Mouse (Mus musculus): ENCODE data around the gene Il2rb. TPM values are rescaled to one million over a fixed set of nuclear protein-coding genes. Genes with fewer than 3 reads are reported as not detected.
A peak's percentile ranks its signal among the peaks of the same experiment; 100 is the strongest.

Il2rb gene
- polyA plus RNA-seq, 1 experiment from 2014 or later = not detected

DNA sequence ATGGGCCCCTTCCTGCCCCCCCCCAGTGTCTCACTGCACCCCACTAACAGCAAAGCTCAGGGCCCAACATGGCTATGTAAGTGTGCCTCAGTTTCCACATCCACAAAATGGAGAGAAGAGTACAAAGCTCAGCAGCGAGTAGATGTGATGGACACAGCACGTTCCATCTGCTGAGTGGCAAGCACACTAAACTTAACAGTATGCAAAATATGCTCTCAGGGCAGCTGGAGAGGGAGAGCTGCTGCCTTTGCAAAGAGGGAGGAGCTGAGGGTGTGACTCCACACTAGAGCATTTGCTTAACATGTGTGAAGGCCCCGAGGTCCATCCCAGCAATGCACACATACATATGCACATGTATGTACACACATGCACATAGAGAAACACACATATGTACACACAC is 42.1 kb downstream of the Il2rb start:
- no peak overlapping the region for H3K9ac ChIP-seq (replicated peaks)
- peaks cover 16% of the 10 kb centered on the region for H3K4me1 ChIP-seq (replicated peaks)
- ATAC-seq = no peak
- no peaks in the 10 kb centered on the region for H3K36me3 ChIP-seq
- H3K27ac ChIP-seq = no peak overlapping the region
- H3K4me3 ChIP-seq (replicated peaks) = no peak overlapping the region
- no peaks in the 10 kb centered on the region for H3K9me3 ChIP-seq
- 88% methylated on average over 3 of the region's 3 CpGs for WGBS
- H3K4me2 ChIP-seq (replicated peaks) = no peak overlapping the region
- no peaks in the 10 kb centered on the region for H3K27me3 ChIP-seq

DNA sequence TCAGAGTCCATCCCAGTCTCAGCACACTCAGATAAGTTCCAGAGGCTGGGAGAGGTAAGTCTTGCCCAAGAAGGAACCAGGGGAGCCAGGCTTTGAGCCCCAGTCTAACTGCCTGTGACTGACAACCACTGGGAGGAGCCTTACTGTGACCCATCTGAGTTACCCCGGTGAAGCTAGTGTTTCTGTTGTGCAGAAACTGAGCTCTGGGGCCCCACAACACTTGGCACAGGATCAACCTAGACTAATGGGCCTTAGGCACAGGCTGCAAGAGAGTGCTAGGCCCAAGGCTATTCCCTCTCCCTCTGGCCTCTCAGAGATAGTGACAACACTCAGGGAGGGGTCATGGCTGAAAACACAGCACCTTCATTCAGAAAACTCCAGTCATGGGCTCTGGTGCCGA is 43.9 kb downstream of the Il2rb start:
- Histone ChIP-seq H3K9ac (replicated peaks) (no peak overlapping the region), H3K9me3 (no peaks in the 10 kb centered on the region), H3K27me3 (no peaks in the 10 kb centered on the region), H3K4me1 (replicated peaks) (peaks cover 18% of the 10 kb centered on the region), H3K36me3 (no peaks in the 10 kb centered on the region), H3K4me3 (replicated peaks) (no peak overlapping the region), H3K27ac (no peak overlapping the region), H3K4me2 (replicated peaks) (no peak overlapping the region)
- no peak for ATAC-seq
- 86% methylated on average over 2 of the region's 2 CpGs for WGBS

DNA sequence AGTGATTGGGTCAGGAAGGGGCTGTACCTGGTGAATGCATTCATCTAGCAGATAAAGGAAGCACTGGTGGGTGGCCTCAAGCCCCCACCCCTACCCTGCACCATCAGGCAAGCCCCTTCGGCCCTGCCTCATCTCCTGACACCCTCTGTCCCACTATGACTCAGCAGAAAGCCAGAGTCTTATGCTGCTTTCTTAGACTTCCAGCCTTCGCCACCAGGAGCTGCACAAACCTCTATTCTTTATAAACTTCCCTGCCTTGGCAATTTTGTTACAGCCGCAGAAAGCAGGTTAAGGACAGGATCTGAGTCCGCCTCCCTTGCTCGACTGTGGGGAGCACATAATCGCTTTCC is 44.7 kb downstream of the Il2rb start:
- Histone ChIP-seq H3K4me2 (replicated peaks) (no peak overlapping the region), H3K36me3 (no peaks in the 10 kb centered on the region)
- no peak for ATAC-seq

DNA sequence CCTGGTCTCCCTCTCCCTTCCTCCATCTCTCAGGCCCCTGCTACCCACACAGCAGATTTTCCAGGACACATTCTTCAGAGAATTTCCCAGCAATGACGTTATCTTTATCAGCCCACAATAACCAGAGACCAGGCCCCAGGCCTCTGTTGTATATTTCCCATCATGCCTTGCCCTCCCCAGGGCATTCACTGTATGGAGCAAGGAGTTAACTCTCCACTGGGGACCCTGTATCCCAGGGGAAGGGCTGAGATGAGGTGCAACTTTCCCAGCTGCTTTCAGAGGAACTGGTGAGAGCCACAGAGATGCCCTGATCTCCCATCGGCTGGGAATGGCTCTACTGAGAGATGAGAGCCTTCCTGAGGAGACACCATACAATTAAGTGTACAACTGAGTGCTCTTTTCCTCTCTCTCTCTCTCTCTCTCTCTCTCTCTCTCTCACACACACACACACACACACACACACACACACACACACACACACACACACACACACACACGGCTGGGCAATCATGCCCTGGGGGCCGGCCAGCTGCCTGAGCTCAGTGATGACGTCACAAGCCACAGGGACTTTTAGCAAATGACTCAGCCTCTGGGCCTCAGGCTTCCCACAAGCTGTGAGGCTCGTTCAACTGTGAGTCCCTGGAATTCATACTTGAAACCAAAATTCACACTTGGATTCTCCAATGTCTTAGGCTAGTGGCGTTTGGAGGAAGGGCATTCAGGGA is 45.2 kb downstream of the Il2rb start:
- H3K4me3 ChIP-seq (replicated peaks) = no peak overlapping the region
- H3K9ac ChIP-seq (replicated peaks) = 0 out of 2 replicates have a peak overlapping the region, but pooled peaks have one; percentile 12
- no peak for ATAC-seq
- no peaks in the 10 kb centered on the region for H3K9me3 ChIP-seq
- WGBS = 31% methylated on average over 7 of the region's 7 CpGs
- no peaks in the 10 kb centered on the region for H3K36me3 ChIP-seq
- peaks cover 18% of the 10 kb centered on the region for H3K4me1 ChIP-seq (replicated peaks)
- H3K27ac ChIP-seq = 0 out of 2 replicates have a peak overlapping the region, but pooled peaks have one; percentile 27
- no peak overlapping the region for H3K4me2 ChIP-seq (replicated peaks)
- no peaks in the 10 kb centered on the region for H3K27me3 ChIP-seq

More for the DNA sequence above, 44.7 kb downstream of the Il2rb start:
- no peak overlapping the region for H3K4me3 ChIP-seq (replicated peaks)
- no peaks in the 10 kb centered on the region for H3K9me3 ChIP-seq
- no peak overlapping the region for H3K27ac ChIP-seq
- 88% methylated on average over 6 of the region's 6 CpGs for WGBS
- no peaks in the 10 kb centered on the region for H3K27me3 ChIP-seq
- peaks cover 18% of the 10 kb centered on the region for H3K4me1 ChIP-seq (replicated peaks)
- no peak overlapping the region for H3K9ac ChIP-seq (replicated peaks)

DNA sequence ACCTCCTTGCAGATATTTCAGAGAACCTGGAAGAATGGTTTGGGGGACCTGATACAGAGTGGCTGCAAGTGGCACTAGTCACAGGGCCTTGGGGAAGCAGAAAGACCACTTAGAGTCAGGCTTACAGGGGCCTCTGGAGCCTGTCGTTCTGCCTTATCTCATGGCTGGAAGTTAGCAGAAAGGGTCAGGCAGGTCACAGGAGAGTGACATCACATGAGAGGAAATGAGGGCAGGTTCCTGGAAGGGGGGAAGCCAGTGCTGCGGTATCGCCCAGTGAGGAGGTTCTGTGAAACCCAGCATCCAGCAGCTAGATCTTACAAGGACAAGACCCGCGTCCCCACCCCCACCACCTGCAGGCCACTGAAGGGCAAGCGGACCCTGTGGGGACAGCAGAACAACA is 45.9 kb downstream of the Il2rb start:
- Histone ChIP-seq H3K4me1 (replicated peaks) (peaks cover 18% of the 10 kb centered on the region), H3K27me3 (no peaks in the 10 kb centered on the region), H3K4me3 (replicated peaks) (no peak overlapping the region), H3K36me3 (no peaks in the 10 kb centered on the region), H3K9me3 (no peaks in the 10 kb centered on the region), H3K9ac (replicated peaks) (0 out of 2 replicates have a peak overlapping the region, but pooled peaks have one; percentile 12), H3K27ac (no peak overlapping the region), H3K4me2 (replicated peaks) (no peak overlapping the region)
- no peak for ATAC-seq
- 75% methylated on average over 6 of the region's 6 CpGs for WGBS

DNA sequence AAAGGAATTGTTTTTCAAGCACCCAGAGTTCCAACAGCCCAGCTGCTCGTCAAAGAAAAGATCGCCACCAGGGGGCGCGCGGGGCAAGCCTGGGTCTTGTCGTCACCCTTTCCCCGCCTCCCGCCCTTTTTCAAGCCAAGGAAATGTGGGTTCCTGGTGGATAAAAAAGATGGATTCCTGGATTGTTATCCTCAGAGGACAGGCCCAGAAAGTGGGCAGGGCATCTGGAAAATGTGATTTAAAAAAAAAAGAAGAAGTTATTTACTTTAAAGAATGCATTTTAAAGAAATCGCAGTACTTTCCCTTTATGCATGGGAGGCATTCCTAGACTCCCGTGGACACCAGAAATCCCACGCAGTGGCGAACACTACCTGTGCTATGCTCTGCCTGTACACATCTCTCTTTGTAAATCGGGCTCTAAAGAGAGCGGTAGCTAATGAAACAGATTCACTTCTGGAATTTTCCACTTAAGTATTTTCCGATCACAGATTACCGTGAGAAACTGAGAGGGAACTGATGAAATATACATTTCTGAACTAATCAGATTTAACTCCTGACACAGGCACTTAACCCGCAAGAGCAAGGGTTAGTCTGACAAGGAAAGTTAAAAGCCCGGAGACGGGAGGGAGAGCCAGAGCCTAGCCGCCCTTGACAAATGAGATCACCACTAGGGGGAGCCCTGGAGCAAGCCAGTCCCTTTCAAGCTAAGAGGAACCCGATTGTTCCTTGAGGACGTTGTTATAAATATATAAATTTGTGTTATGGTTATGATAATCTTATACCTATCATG is 47.1 kb downstream of the Il2rb start:
- WGBS = 1% methylated on average over 22 of the region's 22 CpGs
- Histone ChIP-seq H3K9ac (replicated peaks) (0 out of 2 replicates have a peak overlapping the region, but pooled peaks have one; percentile 6), H3K9me3 (no peaks in the 10 kb centered on the region), H3K4me3 (replicated peaks) (peak overlapping the region; percentile 18), H3K27me3 (no peaks in the 10 kb centered on the region), H3K4me1 (replicated peaks) (peaks cover 24% of the 10 kb centered on the region), H3K36me3 (no peaks in the 10 kb centered on the region), H3K27ac (0 out of 2 replicates have a peak overlapping the region, but pooled peaks have one; percentile 20), H3K4me2 (replicated peaks) (peak overlapping the region; percentile 50)
- ATAC-seq = peak; percentile 34; the same call in 1 of the 2 replicates

DNA sequence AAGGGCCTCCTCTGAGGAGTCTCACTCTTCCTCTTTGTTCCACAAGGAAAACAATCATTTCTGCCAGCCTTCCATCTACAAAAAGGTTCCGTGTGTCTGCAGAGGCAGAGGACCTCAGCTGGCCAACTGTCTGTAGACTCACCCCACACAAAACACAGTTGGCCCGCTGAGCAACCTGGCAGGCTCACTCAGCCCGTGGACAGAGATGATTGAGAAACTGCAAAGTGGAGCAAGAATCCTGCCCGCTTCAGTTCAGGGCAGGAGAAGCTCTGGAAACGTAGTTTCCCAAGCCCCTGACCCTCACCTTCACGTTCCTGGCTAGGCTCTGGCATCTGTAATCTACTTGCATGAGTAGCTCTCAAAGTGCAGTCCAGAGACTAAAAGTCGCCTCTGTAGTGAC is 48.0 kb downstream of the Il2rb start:
- no peaks in the 10 kb centered on the region for H3K9me3 ChIP-seq

DNA sequence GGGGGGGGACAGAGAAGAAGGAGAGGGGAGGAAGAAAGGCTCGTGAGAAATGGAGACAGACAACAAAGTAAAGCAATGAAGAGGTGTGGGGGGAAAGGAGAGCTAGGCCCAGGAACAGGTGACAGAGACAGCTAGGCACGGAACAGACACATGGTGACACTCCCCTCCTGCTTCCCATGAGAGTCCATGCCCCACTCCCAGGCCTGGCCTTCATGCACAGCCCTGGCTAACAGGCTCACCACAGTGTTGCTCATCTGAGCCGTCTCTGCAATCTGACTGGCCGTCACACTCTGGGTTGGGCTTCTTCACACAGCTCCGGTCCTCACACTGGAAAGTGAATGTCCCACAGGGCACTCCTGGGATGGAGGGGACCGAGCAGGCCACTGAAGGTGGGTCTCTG is 51.2 kb downstream of the Il2rb start:
- Histone ChIP-seq H3K27ac (no peak overlapping the region), H3K27me3 (no peaks in the 10 kb centered on the region), H3K36me3 (no peaks in the 10 kb centered on the region), H3K9me3 (no peaks in the 10 kb centered on the region), H3K4me1 (replicated peaks) (peaks cover 22% of the 10 kb centered on the region), H3K4me2 (replicated peaks) (no peak overlapping the region), H3K4me3 (replicated peaks) (no peak overlapping the region), H3K9ac (replicated peaks) (no peak overlapping the region; the same call in 1 of the 2 replicates)
- 55% methylated on average over 6 of the region's 6 CpGs for WGBS
- ATAC-seq = no peak

More for the DNA sequence above, 48.0 kb downstream of the Il2rb start:
- no peak overlapping the region for H3K27ac ChIP-seq
- H3K4me1 ChIP-seq (replicated peaks) = peaks cover 24% of the 10 kb centered on the region
- WGBS = 31% methylated on average over 7 of the region's 7 CpGs
- ATAC-seq = no peak
- H3K36me3 ChIP-seq = no peaks in the 10 kb centered on the region
- no peak overlapping the region for H3K4me3 ChIP-seq (replicated peaks)
- H3K4me2 ChIP-seq (replicated peaks) = no peak overlapping the region
- no peaks in the 10 kb centered on the region for H3K27me3 ChIP-seq
- H3K9ac ChIP-seq (replicated peaks) = 0 out of 2 replicates have a peak overlapping the region, but pooled peaks have one; percentile 40

DNA sequence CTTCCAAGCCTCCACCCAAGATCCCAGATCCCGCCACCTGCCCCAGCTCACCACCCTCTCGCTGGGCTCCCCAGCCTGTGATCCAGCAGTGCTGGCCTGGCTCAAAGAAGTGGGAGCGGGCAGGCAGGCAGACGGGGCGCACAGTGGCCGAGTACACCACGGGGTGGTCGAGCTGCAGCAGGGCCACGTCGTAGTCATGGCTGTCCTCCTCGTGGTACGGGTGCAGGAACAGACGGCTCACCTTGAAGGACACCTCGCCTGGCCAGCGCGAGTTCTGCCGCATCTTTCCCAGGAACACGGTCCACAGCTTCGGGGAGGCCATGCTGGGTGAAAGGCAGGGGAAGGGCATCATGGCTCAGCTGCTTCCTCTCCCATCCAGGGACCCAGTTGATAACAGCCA is 52.8 kb downstream of the Il2rb start:
- no peak overlapping the region for H3K4me2 ChIP-seq (replicated peaks)
- peaks cover 27% of the 10 kb centered on the region for H3K4me1 ChIP-seq (replicated peaks)
- H3K9me3 ChIP-seq = no peaks in the 10 kb centered on the region
- no peak overlapping the region for H3K27ac ChIP-seq
- WGBS = 91% methylated on average over 19 of the region's 19 CpGs
- H3K4me3 ChIP-seq (replicated peaks) = no peak overlapping the region
- H3K9ac ChIP-seq (replicated peaks) = no peak overlapping the region
- H3K36me3 ChIP-seq = no peaks in the 10 kb centered on the region
- H3K27me3 ChIP-seq = 0 out of 2 replicates have a peak, but pooled peaks cover 2% of the 10 kb centered on the region
- no peak for ATAC-seq

DNA sequence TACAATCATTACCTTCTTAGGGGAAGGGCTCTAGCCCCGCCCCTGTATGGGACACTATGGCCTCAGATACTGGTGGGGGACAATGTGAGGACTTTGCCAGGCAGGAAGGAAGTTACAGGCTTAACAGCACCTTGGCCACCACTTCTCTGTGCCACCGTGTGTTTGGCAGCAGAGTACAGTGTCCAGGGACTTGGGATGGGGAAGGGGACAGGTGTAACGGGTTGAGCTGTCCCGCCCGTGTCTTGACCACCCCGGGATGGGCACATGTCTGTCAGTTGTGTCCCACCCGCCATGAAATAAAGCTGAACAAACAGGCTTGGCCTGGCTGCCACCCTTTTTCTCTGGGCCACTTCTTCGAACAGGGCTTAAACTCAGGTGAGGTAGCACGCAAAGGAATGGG is 56.1 kb downstream of the Il2rb start:
- Histone ChIP-seq H3K4me3 (replicated peaks) (no peak overlapping the region), H3K9ac (replicated peaks) (no peak overlapping the region), H3K36me3 (peaks cover 17% of the 10 kb centered on the region), H3K27ac (no peak overlapping the region), H3K4me2 (replicated peaks) (no peak overlapping the region), H3K4me1 (replicated peaks) (peaks cover 59% of the 10 kb centered on the region), H3K9me3 (no peaks in the 10 kb centered on the region), H3K27me3 (0 out of 2 replicates have a peak, but pooled peaks cover 6% of the 10 kb centered on the region)
- ATAC-seq = no peak
- WGBS = 60% methylated on average over 9 of the region's 9 CpGs

DNA sequence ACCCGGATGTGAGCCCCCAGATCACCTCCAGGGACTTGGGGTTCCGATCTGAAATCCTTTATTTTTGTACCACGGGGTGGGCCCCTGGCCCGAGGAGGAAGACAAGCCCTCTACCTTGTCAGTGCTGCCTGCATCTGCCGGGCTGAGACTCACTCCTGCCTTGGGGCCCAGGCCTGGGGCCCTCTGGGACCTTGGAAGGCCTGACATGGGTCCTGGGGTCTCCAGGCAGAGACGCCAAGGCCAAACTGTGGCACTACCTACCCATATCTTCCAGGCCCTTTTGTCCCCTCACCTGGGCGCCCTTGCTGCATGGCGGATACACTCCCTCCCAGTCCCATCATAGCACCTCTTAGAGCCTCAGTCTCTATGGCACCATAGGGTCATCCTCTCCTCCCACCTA is 56.6 kb downstream of the Il2rb start:
- 52% methylated on average over 8 of the region's 8 CpGs for WGBS
- Histone ChIP-seq H3K9ac (replicated peaks) (no peak overlapping the region), H3K4me1 (replicated peaks) (peaks cover 58% of the 10 kb centered on the region), H3K36me3 (peaks cover 22% of the 10 kb centered on the region), H3K27ac (no peak overlapping the region), H3K27me3 (0 out of 2 replicates have a peak, but pooled peaks cover 6% of the 10 kb centered on the region), H3K9me3 (no peaks in the 10 kb centered on the region), H3K4me2 (replicated peaks) (no peak overlapping the region), H3K4me3 (replicated peaks) (no peak overlapping the region)
- no peak for ATAC-seq

DNA sequence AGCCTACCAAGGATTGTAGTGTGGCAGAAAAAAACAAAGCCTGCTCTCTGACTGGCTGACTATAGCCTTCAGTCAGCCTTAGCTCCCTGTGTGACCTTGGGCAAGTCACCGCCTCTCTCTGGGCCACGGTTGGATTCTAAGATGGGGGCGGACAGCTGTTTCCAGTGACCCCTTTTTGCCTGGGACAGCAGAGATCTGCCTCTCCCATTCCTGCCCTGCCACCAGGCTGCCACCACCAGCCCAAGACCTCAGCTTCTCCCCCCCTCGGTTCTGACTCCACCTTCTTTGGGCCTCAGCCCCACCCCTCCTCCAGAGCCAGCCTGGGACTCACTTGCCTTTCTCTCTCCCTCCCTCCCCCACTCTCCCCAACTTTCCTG is 57.1 kb downstream of the Il2rb start:
- Histone ChIP-seq H3K27ac (no peak overlapping the region), H3K4me3 (replicated peaks) (no peak overlapping the region), H3K27me3 (0 out of 2 replicates have a peak, but pooled peaks cover 6% of the 10 kb centered on the region), H3K36me3 (peaks cover 27% of the 10 kb centered on the region), H3K4me1 (replicated peaks) (peaks cover 56% of the 10 kb centered on the region), H3K4me2 (replicated peaks) (no peak overlapping the region), H3K9ac (replicated peaks) (no peak overlapping the region), H3K9me3 (no peaks in the 10 kb centered on the region)
- ATAC-seq = no peak
- 49% methylated on average over 4 of the region's 4 CpGs for WGBS
